Mouse (Mus musculus): ENCODE results near the gene Lypla2. TPM values are rescaled to one million over a fixed set of nuclear protein-coding genes. Genes with fewer than 3 reads are reported as not detected.

The Lypla2 gene
- total RNA-seq, 2 experiments from 2014 or later = 113 to 119 TPM

DNA sequence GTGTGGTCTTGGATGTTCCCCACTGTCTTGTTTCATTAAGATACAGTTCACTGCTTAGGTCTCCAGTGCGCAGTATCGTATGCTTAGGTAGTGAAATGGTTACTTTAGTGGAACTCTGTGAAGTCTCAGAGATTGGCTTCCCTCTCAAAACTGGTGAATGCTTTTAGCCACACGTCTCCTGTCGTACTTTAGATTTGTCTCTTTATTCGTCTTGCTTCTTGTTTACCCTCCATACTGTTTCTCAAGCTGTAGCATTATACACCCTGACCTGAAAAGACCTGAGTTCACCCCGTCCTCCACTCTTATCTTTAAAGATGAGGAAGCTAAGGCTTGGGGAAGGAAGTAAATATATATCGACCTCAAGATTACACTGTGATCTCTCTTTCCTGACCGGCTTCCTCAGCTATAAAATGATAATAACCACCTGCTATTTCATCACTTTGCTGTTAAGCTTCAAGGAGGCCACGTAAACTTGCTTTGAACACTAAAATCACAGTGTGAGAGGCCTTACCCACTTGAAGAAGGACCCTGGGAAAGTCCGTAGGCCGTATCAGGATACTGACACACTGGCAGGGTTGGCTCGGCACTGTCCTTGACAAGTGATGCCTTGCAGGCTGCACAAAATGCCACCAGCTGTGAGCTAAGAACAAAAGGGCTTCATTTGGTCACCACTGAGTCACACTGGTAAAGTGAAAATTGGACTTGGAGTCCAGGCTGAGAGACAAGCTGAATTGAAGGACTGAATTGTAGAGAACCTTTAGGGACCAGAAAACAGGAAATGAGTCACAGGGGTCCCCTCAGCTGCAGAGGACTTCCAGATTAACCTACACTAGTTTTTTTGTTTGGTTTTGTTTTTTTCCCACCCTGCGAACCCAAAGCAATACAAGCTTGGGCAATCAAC lies 735 bp upstream of the Lypla2 start:
- no peak for DNase-seq (ENCODE audit: low spot score in 2 of 2)

DNA sequence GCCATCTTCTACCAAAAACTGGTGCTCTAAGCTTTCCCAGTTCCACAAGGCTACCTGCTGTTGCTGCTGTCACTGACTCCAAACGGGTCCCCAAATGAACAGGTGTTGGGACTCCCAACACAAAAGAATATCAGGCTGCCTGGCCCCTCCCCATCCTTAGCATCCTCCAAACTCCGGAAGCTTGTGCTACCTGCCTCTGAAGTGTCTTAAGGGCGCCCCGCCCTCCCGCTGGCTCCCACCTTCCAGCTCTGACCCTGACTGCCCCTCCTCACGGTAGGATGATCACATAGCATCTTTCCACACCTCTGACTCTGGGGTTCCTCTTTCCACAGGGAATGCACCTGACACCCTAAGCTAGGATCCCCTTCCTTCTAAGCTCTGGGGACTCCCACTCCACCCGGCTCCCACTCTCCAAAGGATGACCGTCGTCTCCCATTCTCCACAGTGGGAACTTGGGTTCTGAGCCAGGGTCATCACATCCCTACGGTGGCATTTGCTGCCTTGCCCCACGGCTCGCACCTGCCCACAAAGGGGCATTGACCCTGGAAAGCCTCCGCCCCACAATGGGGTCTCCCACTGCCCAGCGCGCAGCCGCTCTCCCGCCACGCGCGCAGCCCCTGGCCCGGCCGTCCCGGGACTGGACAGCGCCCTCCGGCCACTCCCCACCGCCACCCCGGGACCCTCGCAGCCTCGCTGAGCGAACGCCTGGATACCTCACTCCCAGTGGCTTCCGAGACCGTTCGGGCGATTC lies 446 bp downstream of the Lypla2 start:
- no peak for DNase-seq (ENCODE audit: low spot score in 2 of 2)

DNA sequence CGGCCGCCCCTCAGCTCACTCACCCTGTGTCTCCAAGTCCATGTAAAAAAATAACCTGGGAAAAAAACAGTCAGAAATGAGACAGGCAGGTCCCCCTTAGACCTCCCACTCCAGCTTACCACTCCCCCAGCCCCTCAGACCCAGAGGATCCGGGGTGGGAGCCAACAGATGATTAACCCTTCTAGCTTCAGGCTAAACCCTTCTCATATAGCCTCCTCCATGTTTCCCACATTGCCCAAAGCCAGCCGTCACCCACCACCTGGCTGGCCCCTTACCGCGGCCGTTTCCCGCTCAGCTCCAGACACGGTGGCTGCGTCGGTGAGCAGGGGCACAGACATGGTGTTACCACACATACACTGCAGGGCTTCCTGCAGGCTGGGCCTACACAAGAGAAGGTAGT lies 1.8 kb downstream of the Lypla2 start:
- DNase-seq (ENCODE audit: low spot score in 2 of 2) = no peak

DNA sequence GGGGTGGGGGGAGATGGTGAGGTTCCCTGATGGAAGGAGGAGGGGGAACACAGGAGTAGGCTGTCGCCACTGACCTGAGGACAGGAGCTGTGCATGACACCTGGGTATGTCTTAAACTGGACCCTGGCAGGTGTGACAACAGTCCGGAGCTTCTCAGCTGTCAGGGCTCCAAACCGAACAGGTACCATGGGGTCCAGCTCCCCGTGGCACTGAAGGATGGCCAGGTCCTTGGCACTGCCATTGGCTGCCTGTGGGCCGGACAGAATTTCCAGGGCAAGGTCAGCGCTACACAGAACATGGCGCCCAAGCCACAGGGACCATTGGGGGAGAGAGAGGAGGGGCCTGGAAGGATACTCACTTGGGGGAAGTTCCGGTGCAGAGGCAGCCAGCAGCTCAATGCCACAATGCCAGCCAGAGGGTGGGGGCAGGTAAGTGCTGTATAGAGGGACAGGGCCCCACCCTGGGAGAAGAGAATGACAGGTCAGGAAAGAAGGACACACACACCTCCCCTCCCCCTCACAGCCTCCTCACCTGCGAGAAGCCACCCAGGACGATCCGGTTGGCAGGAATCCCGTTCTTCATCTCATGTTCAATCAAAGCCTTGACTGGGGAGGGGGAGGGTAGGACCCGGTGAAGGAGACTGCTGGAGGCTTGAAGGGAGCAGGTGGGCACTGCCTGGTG lies 3.2 kb downstream of the Lypla2 start:
- DNase-seq (ENCODE audit: low spot score in 2 of 2) = no peak

DNA sequence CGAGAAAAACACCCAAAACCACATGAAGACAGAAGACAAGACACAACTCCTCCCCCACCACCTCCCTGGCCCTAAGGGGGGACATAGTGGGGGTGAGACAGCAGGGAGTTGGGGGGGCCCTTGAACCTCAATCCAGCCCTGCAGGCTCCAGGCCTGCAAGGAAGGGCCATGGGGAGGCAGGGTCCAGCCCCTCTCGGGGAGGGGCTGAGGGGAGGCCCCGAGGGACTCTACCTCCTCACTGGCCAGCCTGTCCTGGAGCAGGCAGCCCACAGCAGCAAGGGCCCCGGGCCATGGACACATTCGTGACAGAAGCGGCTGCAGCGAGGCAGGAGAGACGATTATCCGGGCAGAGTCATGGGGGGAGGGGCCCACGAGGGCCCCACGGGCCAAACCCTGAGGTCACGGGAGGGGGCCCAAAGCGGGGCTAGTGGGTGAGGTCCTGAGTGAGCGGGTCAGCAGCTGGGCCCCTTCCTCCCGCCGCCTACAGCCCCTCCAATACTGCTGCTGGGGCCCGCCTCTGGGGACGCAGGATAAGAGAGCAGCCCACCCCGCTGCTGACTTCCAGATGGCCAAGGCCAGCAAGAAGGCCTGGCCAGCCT lies 4.1 kb downstream of the Lypla2 start:
- DNase-seq (ENCODE audit: low spot score in 2 of 2) = no peak

DNA sequence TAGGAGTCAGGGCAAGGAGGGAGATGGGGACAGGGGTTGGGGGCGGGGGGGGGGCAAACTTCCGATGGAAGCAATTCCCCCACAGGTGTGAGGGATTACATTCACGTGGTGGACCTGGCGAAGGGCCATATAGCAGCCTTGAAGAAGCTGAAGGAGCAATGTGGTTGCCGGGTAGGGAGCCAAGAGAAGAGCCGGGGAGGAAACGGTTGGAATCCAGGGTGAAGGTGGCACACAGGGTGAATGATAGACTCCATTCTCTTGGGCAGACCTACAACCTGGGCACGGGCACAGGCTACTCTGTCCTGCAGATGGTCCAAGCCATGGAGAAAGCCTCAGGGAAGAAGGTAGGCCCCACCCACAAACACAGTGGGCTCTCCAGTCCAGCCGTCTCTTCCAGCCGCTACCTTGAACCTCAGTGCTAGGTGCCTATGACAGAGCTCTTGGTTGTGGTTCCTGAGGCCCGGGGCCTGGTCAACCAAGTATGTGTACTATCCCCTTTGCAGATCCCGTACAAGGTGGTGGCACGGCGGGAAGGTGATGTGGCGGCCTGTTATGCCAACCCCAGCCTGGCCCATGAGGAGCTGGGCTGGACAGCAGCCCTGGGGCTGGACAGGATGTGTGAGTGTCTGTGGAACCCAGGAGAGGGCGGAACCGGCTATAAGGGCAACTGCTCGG lies 5.2 kb downstream of the Lypla2 start:
- no peak for DNase-seq (ENCODE audit: low spot score in 2 of 2)

DNA sequence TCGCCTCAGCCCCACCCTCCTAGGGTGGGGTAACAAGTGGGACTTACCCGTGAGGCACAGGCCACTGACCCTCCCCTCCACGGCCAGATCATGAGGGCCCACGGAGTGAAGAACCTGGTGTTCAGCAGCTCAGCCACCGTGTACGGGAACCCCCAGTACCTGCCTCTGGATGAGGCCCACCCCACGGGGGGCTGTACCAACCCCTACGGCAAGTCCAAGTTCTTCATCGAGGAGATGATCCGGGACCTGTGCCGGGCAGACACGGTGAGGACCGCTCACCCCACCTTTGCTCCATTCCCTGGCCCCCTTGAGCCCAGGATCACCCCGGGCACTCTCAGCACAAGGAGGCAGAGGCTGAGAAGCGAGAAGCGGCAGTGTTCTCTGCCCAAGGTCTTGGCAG lies 6.1 kb downstream of the Lypla2 start:
- no peak for DNase-seq (ENCODE audit: low spot score in 2 of 2)

DNA sequence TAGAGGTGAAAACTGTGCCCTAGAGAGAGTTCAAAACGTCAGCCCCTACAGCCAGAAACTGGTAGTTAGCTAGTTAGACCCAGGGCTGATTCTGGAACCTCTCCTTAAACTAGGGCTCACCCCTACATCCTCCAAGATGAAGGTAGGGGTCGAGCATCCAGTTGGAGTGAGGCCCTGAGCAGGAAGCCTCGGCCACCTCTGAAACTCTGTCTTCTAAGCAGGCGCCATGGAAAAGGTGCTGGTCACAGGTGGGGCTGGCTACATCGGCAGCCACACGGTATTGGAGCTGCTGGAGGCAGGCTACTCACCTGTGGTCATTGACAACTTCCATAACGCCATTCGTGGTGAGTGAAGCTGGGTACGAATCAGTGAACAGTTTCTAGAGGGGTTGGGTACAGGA lies 7.3 kb downstream of the Lypla2 start:
- no peak for DNase-seq (ENCODE audit: low spot score in 2 of 2)

DNA sequence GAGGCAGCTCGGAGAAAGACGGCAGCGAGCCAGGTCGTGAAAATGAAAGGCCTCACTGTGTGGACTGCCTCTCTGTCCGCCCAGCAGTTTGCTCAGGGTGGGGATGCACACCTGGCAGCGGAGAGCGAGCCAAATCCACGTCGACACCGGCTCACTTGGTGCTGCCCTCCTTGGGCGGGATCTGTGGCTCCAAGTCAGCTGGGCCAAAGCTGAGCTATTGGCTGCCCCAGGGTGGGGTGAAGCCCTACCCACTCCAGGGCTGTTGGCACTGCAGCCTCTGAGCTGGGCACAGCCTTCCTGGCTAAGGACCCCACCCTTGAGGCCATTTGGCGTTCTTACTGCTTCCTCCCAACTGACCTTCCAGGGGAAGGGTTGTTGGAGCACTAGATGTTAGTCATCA lies 8.0 kb downstream of the Lypla2 start:
- peak; percentile 59 to 67 for DNase-seq (ENCODE audit: low spot score in 2 of 2)

DNA sequence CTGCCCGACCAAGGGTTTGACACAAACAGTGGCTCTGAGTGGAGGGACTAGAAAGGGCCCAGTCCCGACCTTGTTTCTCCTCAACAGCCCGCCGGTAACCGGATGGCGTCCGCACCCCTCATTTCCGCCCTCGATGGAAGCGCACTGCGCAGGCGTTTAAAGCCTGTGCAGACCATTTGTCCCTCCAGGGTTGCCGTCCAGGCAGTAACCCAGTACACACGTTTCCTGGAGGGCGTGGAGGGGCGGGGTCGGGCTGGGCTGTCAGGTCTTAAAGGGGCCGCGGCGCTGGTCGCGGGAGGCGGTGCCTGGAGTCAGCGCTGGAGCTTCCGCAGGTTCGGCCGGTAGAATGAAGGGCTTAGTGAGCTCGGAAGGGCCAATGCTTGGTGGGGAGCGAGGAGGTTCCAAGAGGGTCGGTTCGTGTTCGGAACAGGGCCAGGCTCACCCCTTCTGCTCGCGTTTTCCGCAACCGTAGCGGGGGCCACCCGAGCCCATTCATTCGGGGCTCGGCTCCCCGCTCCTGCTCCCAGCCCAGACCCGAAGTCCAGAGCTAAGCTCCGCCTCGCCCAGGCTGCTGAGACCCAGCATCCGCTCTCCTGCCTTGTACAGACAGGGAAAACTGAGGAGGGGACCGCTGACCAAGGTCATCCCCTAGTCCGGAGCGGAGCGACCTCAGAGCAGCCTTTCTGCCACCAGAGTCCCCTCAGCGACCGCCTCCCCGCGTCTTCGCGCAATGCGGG lies 8.8 kb downstream of the Lypla2 start, which contains the start of gene Gale:
Gale (plus strand) TSS at position 271 of the 737 bp plus-strand sequence.
- DNase-seq (ENCODE audit: low spot score in 2 of 2) = peak; percentile 87 to 92

DNA sequence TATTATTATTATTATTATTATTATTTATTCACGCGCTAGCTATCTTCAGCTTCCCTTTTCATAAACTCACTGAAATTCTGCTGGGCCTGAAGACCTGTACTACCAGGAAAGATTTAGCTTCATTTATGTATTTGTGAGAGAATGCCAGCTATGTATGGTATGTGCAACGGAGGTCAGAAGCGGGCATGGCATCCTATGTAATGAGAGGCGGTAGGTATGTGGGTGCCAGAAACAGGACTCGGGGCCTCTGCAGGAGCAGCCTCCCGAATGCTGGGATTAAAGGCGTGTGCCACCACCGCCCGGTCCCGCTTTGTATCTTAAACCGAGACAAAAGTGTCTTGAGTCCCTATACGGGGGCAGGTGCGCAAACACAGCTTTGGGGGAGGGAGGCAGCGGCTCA lies 9.5 kb downstream of the Lypla2 start:
- DNase-seq (ENCODE audit: low spot score in 2 of 2) = no peak

DNA sequence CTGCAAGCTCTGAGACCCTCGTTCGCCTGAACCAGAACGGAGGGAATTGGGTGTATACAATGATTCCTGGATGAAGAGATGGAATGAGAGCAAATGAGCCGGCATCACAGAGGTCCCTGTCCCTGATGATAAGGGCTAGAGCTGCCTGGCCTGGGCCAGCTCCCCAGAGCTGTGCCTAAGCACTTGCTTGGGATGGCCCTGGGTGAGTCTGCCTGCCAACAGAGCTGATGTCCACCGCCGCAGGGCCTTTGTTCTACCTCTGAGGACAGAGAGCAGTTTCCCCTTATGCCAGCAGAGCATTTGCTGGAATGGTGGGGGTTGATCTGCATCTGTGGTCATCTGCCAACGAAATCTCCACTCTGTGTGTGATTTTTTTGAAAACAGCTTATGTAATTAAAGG lies 10.2 kb downstream of the Lypla2 start:
- DNase-seq (ENCODE audit: low spot score in 2 of 2) = no peak

DNA sequence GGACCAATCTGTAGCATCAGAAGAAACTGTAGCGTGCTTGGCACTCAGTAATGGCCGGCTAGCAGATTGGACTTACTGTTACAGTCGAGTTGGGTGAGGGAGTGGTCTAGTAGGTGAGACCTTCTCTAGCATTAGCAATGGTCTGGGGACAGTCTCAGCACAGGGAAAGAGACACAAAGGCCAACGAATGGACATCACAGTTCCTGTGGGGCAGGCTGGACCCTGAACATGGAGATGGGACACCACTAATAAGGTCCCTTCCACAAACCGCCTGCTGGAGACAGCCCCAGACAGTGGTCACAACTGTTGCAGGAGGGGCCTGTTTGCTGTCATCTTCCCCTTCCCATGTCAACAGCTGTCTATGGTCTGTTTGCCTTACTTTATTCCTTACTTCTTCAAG lies 10.7 kb downstream of the Lypla2 start:
- DNase-seq (ENCODE audit: low spot score in 2 of 2) = no peak

DNA sequence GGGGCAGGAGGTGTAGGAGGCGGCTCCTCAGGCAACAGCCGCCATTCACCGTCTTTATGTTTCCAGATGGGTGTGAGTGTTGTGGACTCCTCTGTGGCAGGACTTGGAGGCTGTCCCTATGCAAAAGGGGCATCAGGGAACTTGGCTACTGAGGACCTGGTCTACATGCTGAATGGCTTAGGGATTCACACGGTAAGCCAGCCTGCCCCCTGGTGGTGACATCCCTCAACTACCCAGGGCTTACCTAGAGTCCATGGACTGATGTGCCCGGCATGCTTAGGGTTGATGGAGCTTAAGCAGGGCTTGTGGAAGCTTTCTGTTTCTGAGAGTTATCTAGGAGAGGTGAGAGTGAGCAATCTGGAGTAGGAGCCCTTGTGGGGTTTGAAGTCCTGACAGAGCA lies 11.7 kb downstream of the Lypla2 start:
- DNase-seq (ENCODE audit: low spot score in 2 of 2) = peak; percentile 80 to 81

DNA sequence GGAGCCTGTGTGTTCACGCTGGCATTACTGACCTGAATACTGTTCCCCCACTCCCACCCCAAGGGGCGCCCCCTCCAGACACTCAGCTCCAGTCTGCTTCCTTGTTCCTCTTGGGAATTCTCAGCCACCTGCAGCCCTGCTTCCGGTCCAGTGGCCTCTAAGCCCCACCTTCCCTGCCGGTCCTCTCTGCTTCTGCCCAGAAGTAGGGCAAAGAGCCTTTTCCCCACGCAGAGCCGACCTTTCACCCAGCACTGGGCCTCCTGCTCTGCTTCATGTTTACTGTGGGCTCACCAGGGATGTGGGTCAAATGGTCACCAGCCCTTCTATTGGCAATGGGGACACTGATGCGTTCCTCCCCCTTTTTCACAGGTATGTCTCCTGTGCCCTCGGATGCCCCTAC lies 14.1 kb downstream of the Lypla2 start:
- DNase-seq (ENCODE audit: low spot score in 2 of 2) = no peak

DNA sequence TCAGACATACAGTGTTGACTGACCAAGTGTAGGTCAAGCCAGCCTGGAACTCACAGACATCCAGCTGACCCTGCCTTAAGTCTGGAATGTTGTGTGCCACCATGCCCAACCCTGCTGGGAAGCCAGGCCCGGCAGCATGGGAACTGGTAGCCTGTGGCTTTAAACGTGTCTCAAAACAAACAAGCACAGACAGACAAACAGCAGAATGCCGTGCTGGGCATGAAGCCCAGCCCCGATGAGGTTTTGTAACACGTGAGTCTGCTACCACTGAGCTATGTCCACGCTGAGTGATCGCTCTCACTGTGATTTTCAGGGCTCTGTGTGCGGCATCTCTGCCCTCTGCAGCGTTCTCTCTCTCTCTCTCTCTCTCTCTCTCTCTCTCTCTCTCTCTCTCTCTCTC lies 16.5 kb downstream of the Lypla2 start:
- DNase-seq (ENCODE audit: low spot score in 2 of 2) = no peak

DNA sequence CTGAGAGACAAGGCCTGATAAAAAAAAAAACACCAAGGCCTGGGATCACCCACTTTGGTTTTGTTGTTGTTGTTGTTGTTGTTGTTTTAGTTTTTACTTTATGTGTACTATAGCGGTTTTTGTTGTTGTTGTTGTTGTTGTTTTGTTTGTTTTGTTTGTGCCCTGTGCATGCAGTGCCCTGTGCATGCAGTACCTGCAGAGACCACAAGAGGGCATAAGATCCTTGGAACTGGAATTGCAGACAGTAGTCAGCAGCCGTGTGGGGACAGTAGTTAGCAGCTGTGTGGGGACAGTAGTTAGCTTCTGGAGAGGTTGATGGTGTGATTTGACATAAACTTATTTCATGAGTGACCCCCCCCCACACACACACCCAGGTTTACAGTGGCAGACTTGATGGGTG lies 18.2 kb downstream of the Lypla2 start:
- DNase-seq (ENCODE audit: low spot score in 2 of 2) = peak; percentile 85 to 91

DNA sequence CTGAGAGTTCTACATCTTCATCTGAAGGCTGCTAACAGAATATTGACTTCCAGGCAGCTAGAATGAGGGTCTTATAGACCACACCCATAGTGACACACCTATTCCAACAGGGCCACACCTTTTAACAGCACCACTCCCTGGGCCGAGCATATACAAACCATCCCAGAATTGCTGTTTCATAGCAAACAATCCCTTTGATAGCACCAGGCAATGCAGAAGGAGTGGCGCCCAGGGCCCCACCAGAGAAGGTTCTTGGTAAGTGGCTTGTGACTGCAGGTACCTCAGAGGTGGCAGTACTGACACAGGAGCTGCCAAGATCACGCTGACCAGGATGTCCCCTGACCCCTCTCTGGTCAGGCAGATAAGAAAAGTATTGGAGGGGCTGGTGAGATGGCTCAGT lies 19.2 kb downstream of the Lypla2 start:
- DNase-seq (ENCODE audit: low spot score in 2 of 2) = no peak

DNA sequence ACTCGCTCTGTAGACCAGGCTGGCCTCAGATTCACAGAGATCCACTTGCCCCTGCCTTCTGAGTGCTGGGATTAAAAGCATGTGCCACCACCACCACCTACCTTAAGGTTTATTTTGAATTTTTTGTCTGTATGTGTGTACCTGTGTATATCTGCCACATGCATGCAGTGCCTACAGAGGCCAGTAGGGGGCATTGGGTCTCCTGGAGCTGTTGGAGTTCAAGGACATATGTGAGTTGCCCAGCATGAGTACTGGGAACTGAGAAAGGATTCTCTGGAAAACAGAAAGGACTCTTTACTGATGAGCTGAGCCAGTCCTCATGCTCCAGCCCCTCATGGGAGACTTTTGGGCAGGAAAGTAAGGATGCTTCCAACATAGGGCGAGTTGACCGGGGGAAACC lies 20.9 kb downstream of the Lypla2 start:
- DNase-seq (ENCODE audit: low spot score in 2 of 2) = no peak

DNA sequence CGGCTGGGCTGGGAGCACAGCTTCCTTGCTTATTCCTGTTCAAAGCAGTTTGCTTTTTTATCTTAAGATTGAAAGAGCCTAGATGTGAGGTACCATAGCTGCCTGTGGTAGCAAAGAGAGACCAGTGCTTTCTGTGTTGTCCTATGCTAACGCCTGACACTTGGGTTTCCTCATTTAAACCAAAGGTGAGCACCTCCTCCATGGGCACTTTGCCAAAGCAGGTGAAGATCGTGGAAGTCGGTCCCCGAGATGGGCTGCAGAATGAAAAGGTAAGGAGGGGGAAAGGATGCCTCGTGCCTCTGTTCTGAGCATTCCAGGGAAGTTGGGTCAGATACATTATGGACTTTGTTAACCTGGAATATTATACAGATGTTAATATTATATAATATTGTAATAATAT lies 22.1 kb downstream of the Lypla2 start:
- no peak for DNase-seq (ENCODE audit: low spot score in 2 of 2)
